Mouse (Mus musculus) induced T-regulatory cell, adult 2 months (primary cell): Measurements from ENCODE around the gene Eif2b3.

Experiments used
- DNase-seq: peaks from one replicate; pipeline ENCODE4 v3.0.0-alpha.2; 2012; ENCODE audit warnings: low read depth

Eif2b3 gene

DNA sequence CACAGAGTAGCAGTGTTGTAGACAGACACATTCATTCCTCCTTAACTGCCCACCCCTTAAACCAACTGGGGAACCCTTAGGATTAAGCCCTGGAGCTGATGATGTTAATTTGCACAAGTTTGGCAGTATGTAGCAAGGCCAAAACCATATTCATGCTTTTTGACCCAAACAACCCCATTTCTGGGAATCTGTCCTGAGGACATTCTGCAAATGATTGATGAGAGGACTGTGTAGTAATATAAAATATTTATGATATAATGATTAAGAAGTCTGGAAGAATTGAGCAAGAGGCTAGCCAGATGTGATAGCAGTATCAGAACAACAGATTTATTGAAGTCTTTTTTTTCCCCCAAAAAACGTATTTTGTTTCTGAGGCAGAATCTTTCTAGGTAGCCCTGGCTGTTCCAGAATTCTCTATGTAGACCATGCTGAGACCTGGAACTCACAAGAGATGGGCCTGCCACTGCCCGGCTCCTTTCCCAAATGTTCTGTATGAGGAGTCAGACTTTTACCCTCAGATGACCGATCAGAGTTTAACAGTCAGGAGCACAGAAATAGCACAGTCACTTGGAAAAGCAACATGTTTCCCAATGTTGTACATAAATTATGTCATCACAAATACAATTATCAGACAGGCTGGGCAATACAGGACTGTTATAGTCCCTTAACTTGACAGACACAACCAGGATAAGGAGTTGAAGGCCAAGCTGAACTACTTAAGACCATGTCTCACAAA lies 75.6 kb downstream of the Eif2b3 start:
- DNase-seq = no peak

- no peak for DNase-seq
Measured at GRCm38 (mm10) chr4:117095551-117096452, 76.6 kb downstream of the Eif2b3 start, which contains the start of gene Ptch2. Gene Ptch2, plus strand, starts transcription at chr4:117096075.

GRCm38 (mm10) chr4:117096666-117097065 lies 77.5 kb downstream of the Eif2b3 start:
- no peak for DNase-seq

- DNase-seq = no peak
Measured at GRCm38 (mm10) chr4:117097969-117098763, 79.0 kb downstream of the Eif2b3 start.

DNA sequence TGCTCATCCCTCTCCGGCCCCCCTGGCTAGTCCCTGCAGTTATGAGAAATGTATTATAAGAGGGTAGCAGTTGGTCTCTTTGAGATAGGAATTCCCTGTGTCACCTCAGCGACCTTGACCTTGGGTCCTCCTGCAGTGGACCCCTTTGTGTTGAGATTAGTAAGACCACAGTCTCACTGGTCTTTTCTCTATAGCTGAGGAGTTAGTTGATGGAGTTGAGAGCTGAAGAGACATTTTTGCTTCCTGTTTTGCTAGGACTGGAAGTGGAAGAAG lies 79.5 kb downstream of the Eif2b3 start:
- DNase-seq = no peak

GRCm38 (mm10) chr4:117100036-117100435 lies 80.8 kb downstream of the Eif2b3 start:
- no peak for DNase-seq

GRCm38 (mm10) chr4:117101218-117101617 lies 82.0 kb downstream of the Eif2b3 start:
- peak; percentile 50 for DNase-seq

DNA sequence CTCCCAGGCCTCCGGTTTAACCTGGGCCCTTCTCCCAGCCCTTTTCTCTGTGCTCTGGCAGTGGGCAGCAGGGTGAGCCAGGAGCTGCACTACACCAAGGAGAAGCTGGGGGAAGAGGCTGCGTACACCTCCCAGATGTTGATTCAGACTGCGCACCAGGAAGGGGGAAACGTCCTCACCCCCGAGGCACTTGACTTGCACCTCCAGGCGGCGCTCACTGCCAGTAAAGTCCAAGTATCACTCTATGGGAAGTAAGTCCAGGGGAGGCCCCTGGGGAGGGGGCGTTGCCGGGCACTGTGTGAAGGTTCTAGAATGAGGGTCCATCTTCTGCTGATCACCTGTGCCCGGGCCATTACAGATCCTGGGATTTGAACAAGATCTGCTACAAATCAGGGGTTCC lies 85.5 kb downstream of the Eif2b3 start:
- no peak for DNase-seq

- no peak for DNase-seq
Measured at GRCm38 (mm10) chr4:117105127-117105526, 85.9 kb downstream of the Eif2b3 start.

GRCm38 (mm10) chr4:117107813-117108523 lies 88.8 kb downstream of the Eif2b3 start:
- DNase-seq = no peak

DNA sequence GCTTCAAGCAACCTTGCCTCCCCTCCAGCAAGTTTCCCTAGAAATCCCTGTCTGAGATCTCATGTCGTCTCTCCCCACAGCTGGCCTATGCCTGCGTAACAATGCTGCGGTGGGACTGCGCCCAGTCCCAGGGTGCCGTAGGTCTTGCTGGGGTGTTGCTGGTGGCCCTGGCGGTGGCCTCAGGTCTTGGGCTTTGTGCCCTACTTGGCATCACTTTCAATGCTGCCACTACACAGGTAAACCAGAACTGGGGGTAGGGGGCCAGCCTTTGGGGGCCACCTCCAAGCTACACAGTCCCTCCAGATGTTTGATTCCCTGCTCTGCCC lies 89.3 kb downstream of the Eif2b3 start:
- DNase-seq = no peak

- DNase-seq = no peak
Measured at GRCm38 (mm10) chr4:117109330-117109729, 90.1 kb downstream of the Eif2b3 start.

DNA sequence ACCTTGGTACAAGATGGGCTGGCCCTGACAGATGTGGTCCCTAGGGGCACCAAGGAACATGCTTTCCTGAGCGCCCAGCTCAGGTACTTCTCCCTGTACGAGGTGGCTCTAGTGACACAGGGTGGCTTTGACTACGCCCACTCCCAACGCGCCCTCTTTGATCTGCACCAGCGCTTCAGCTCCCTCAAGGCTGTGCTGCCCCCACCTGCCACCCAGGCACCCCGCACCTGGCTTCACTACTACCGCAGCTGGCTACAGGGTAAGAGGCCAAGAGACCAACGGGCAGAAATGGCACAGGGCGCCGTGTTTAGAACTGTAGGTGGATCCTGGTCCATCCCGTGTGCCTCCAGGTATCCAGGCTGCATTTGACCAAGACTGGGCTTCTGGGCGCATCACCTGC lies 91.0 kb downstream of the Eif2b3 start:
- no peak for DNase-seq

DNA sequence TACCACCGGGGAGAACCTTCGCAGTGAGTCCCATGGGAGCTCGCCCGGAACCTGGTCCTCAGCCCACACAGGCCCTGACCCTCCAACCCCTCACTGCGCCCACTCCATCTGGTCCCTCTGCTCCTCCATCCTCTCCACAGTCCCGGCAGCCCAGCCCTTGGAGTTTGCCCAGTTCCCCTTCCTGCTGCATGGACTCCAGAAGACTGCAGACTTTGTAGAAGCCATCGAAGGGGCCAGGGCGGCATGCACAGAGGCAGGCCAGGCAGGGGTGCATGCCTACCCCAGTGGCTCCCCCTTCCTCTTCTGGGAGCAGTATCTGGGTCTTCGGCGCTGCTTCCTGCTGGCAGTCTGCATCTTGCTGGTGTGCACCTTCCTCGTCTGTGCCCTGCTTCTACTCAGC lies 91.8 kb downstream of the Eif2b3 start:
- DNase-seq = no peak

GRCm38 (mm10) chr4:117113237-117113636 lies 94.0 kb downstream of the Eif2b3 start:
- peak; percentile 32 for DNase-seq

GRCm38 (mm10) chr4:117115592-117115991 lies 96.4 kb downstream of the Eif2b3 start:
- DNase-seq = no peak

DNA sequence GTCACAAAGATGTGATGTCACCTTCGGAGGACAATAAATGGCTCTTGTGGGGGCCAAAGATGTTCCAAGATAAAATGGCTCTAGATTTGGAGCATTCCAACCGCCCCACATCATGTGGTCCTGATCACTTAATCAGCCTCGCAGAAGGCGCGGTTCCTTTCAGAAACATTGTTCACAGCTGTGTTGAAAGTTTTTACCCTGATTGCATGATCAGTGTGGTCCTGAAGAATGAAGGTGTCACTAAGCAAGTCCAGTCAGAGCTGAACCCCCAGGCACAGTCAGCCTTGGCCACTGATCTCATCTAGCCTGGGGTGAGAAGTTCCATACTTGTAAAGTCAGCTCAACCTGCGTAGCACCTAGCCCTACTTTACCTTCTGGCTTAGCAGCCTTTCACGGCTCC lies 98.7 kb downstream of the Eif2b3 start:
- DNase-seq = no peak

DNA sequence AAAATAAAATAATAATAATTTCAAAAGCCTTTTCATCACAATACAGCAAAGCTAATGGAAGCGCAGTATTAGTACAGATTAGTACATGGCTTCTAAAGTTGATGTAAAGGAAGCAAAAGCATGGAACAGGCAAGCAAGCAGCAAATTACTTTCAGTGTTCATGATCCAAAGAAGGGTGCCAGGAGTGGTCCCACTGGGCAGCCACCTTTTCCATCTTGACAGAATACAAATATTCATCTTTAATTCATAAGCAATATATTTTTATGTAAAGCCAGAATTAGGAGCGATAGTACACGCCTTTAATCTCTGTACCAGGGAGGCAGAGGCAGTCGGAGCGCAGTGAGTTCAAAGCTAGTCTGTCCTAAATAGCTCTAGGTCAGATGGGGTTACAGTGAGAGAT lies 100.4 kb downstream of the Eif2b3 start:
- DNase-seq = no peak

DNA sequence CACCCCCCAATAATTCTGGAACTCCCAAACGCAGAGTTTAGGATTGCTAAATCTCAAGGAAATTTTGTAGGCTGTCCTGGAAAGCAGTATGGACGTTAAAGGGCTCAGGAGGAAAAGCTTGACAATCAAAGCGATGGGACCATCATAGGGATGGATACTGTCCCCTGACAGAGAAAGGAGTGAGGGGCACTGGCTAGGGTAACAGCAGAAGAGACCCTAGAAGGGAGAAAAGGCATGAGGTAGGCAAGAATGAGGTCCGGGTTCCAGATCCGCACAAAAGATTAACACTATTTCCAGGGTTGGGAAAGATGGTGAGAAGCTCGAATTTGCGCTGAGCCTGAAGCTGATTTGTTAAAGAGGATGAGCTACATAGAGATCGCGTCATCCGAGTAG lies 100.8 kb downstream of the Eif2b3 start:
- DNase-seq = no peak

DNA sequence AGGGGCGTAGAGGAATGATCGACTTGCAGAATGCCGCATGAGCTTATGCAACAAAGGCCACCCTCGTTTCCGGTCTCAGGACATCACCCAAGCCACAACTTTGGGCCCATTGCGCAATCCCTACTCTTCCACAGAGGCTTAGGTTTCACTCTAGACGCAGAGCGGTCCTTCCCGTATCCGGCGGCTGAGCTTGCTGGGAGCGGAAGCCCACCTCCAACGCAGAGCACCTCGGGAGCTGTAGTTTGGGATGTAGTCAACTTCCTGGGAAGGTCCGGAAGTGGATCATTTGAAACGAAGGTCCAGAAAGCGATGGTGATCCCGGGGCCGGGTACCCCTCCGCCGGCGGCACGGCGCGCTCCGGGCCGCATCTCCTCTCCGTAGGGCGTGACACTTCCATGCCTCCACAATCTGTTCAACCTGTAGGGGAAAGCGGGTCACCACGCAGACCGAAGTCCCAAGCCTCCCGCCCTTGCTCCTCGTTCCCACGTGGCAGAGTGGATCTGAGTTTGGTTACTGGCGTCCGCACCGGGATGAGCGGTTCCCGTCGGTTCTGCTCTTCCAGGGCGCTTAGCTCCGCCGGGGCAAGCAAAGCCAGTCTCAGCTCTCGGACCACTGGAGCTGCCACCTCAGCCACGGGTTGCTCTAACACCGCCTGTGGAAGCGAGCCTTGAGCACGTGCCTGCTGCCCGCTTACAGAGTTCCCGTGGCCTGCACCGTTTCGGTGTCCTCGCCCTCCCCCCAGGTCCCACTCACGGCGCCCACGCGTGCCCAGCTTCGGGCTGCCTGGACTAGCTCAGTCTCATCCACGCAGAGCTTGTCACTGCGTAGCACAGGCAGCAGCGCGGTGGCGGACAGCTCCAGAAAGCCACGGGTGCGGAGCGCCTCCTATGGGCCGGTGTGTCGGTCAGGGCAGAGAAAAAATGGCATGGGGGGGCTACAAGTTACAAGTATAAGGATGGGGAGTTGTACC lies 101.5 kb downstream of the Eif2b3 start:
- DNase-seq = peak; percentile 94

DNA sequence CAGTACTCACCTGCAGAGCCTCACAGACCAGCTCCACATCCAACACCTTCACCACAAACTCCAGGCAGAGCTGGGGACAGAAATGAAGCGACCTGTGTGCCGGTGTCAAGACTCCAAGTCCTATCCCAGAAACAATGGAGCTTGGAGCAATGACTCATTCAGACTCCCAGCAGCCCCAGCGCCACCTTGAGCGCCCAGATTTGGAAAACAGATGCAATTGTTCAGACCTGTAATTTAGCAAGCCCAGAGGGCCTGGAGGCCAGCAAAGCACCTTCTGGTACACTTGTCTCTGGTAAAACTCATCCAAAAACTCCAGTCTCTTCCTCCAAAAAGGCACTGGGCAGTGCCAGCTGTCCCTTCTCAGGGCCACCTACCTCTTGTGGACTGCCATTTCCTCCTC lies 103.0 kb downstream of the Eif2b3 start:
- DNase-seq = peak; percentile 27
